Mouse (Mus musculus): ENCODE data around the gene Vmn1r112. TPM values are rescaled to one million over a fixed set of nuclear protein-coding genes. Genes with fewer than 3 reads are reported as not detected.
"Not testable (repeated sequence)": the region's sequence is repeated elsewhere in the genome, so short reads cannot be mapped to it uniquely, and the experiment has no call there.

The Vmn1r112 gene
- not detected in 2 replicates for polyA plus RNA-seq (2015; fragmentation: Nextera tagmentation; extraction: Ambion mirVana)

DNA sequence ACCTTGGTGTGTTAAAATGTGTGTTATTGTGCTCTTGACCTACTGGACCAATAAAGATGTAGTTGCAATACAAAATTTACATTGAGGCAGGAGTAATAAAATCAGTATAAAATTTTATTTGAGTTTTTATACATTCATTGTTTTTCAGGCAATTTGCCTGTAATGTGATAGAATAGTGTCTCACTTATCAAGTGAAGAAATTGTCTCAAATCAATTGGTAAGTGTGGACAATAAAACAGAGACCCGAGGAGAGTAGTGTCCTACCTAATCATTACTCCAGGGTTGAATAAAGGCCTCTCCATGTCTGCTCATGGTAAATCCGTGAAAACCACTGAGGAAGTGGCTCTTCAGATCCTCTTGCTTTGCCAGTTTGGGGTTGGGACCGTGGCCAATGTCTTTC is at the start of gene Vmn1r112:
Vmn1r112 (plus strand) TSS at position 301 of the 400 bp plus-strand sequence.
- not testable (repeated sequence) for H3K27me3 ChIP-seq (replicated peaks); H3K9me3 ChIP-seq (replicated peaks); ATAC-seq (ENCODE audit: low FRiP score); H3K4me2 ChIP-seq; H3K4me1 ChIP-seq; H3K27ac ChIP-seq (replicated peaks); H3K36me3 ChIP-seq; H3K4me3 ChIP-seq (replicated peaks); H3K9ac ChIP-seq (replicated peaks)
- WGBS: no CpG with 5 or more reads among the region's 3 CpGs

DNA sequence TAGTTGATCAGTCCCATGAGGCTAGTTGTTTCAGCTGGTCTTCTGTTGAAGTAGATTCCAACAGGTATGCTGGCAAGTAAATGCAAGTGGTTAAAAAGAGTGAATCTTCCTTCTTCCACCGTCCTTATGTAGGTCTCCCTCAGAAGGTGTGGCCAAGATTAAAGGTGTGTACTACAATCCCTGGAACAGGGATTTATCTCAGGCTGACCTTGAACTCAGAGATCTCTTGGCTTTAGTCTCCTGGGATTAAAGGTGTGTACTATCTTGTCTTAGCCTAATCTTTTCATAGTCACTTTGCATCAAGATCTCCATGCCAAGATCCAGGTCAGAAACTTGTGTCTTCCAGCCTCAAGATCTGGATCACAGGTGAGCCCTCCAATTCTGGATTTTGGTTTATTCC is 40.5 kb upstream of the Vmn1r112 start, which contains the start of gene Gm10668:
Gm10668 (minus strand) TSS at position 101 of the 400 bp plus-strand sequence.
- WGBS: no CpG with 5 or more reads among the region's 1 CpGs
- not testable (repeated sequence) for ATAC-seq (ENCODE audit: low FRiP score); H3K4me3 ChIP-seq (replicated peaks); H3K9me3 ChIP-seq (replicated peaks); H3K4me2 ChIP-seq; H3K27me3 ChIP-seq (replicated peaks); H3K36me3 ChIP-seq; H3K4me1 ChIP-seq; H3K9ac ChIP-seq (replicated peaks); H3K27ac ChIP-seq (replicated peaks)

DNA sequence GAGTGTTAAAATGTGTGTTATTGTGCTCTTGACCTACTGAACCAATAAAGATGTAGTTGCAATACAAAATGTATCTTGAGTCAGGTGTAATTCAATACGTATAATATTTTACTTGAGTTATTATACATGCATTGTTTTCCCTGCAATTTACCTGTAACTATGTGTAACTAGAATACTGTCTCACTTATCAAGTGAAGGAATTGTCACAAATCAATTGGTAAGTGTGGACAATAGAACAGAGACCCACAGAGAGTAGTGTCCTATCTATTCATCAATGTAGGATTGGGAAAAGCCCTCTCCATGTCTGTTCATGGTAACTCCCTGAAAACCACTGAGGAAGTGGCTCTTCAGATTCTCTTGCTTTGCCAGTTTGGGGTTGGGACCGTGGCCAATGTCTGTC is 16.0 kb downstream of the Vmn1r112 start, which contains the start of gene Vmn1r113:
Vmn1r113 (plus strand) TSS at position 301 of the 400 bp plus-strand sequence.
- WGBS: 74% methylated on average over 2 of the region's 2 CpGs
- not testable (repeated sequence) for H3K9me3 ChIP-seq (replicated peaks); H3K9ac ChIP-seq (replicated peaks); H3K36me3 ChIP-seq; H3K4me3 ChIP-seq (replicated peaks); H3K27me3 ChIP-seq (replicated peaks); H3K4me2 ChIP-seq; H3K27ac ChIP-seq (replicated peaks); H3K4me1 ChIP-seq; ATAC-seq (ENCODE audit: low FRiP score)

DNA sequence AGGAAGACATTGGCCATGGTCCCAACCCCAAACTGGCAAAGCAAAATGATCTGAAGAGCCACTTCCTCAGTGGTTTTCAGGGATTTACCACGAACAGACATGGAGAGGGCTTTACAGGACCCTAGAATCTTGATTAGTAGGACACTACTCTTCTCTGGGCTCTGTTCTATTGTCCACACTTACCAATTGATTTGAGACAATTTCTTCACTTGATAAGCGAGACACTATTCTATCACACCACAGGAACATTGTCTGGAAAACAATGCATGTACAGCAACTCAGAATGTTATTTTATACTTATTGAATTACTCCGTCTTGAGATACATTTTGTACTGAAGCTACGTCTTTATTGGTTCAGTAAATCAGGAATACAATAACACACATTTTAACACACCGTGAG is 41.1 kb downstream of the Vmn1r112 start, which contains the start of gene Vmn1r114:
Vmn1r114 (minus strand) TSS at position 101 of the 400 bp plus-strand sequence.
- H3K36me3 ChIP-seq; ATAC-seq (ENCODE audit: low FRiP score); H3K4me1 ChIP-seq; H3K27ac ChIP-seq (replicated peaks); H3K4me3 ChIP-seq (replicated peaks); H3K9me3 ChIP-seq (replicated peaks); H3K9ac ChIP-seq (replicated peaks); H3K27me3 ChIP-seq (replicated peaks); H3K4me2 ChIP-seq: not testable (repeated sequence)
- no CpG with 5 or more reads among the region's 5 CpGs for WGBS

Other genes with a start within 250 kb of the Vmn1r112 start
- gene Vmn1r104, start 237.3 kb upstream of the Vmn1r112 start, polyA plus RNA-seq (2015; fragmentation: Nextera tagmentation; extraction: Ambion mirVana): not detected in 2 replicates
- gene Gm5726, start 225.4 kb upstream of the Vmn1r112 start, polyA plus RNA-seq (2015; fragmentation: Nextera tagmentation; extraction: Ambion mirVana): not detected in 2 replicates
- gene Gm4141, start 194.9 kb upstream of the Vmn1r112 start, polyA plus RNA-seq (2015; fragmentation: Nextera tagmentation; extraction: Ambion mirVana): not detected in 2 replicates
- not detected in 2 replicates for gene Gm4513, start 172.2 kb upstream of the Vmn1r112 start, polyA plus RNA-seq (2015; fragmentation: Nextera tagmentation; extraction: Ambion mirVana)
- not detected in 2 replicates for gene Vmn1r107, start 102.3 kb upstream of the Vmn1r112 start, polyA plus RNA-seq (2015; fragmentation: Nextera tagmentation; extraction: Ambion mirVana)
- gene Vmn1r111, start 68.0 kb upstream of the Vmn1r112 start, polyA plus RNA-seq (2015; fragmentation: Nextera tagmentation; extraction: Ambion mirVana): not detected in 2 replicates
- not detected in 2 replicates for gene Gm10668, start 40.6 kb upstream of the Vmn1r112 start, polyA plus RNA-seq (2015; fragmentation: Nextera tagmentation; extraction: Ambion mirVana)
- gene Vmn1r113, start 16.1 kb downstream of the Vmn1r112 start, polyA plus RNA-seq (2015; fragmentation: Nextera tagmentation; extraction: Ambion mirVana): not detected in 2 replicates
- not detected in 2 replicates for gene Vmn1r114, start 41.0 kb downstream of the Vmn1r112 start, polyA plus RNA-seq (2015; fragmentation: Nextera tagmentation; extraction: Ambion mirVana)
- gene Vmn1r115, start 73.8 kb downstream of the Vmn1r112 start, polyA plus RNA-seq (2015; fragmentation: Nextera tagmentation; extraction: Ambion mirVana): not detected in 2 replicates
- gene Vmn1r116, start 101.1 kb downstream of the Vmn1r112 start, polyA plus RNA-seq (2015; fragmentation: Nextera tagmentation; extraction: Ambion mirVana): not detected in 2 replicates
- gene Vmn1r117, start 112.9 kb downstream of the Vmn1r112 start, polyA plus RNA-seq (2015; fragmentation: Nextera tagmentation; extraction: Ambion mirVana): not detected in 2 replicates
- not detected in 2 replicates for gene Vmn1r118, start 141.2 kb downstream of the Vmn1r112 start, polyA plus RNA-seq (2015; fragmentation: Nextera tagmentation; extraction: Ambion mirVana)
- not detected in 2 replicates for gene Vmn1r119, start 241.3 kb downstream of the Vmn1r112 start, polyA plus RNA-seq (2015; fragmentation: Nextera tagmentation; extraction: Ambion mirVana)